Mouse (Mus musculus): Measurements from ENCODE around the gene Med15.

- TF ChIP-seq CTCF (IDR thresholded peaks at IDR 0.05) = no peak
- no peak for TF ChIP-seq EP300 (IDR thresholded peaks at IDR 0.05)
Measured at GRCm38 (mm10) chr16:17745067-17745466, 12.4 kb upstream of the Med15 start.
